Mouse (Mus musculus) gastrocnemius, postnatal 14 days (tissue): ENCODE results near the gene Hspa4. TPM values are rescaled to one million over a fixed set of nuclear protein-coding genes. Genes with fewer than 3 reads are reported as not detected.
"Not testable (repeated sequence)": the region's sequence is repeated elsewhere in the genome, so short reads cannot be mapped to it uniquely, and the experiment has no call there.

Experiments used
- DNase-seq: peaks from one replicate; pipeline ENCODE4 v3.0.0; 2021; ENCODE audit warnings: mixed read lengths
- intact Hi-C: fragments of 180-260 bp; cut with DNase I; formaldehyde crosslinking; loops from one replicate; pipeline ENCODE4 v1.15.1; 2025; ENCODE audit warnings: low total_unique reads
- long read RNA-seq, 2 experiments: library from polyadenylated mRNA; stranded (forward); transcript quantifications; one replicate each; pipeline ENCODE4 v2.0.0; 2021
- total RNA-seq, 2 experiments: library from RNA; stranded (reverse); gene quantifications; 2 replicates each; pipeline ENCODE4 v1.2.3; 2021

Hspa4 gene
- 100 to 1,000 TPM in 1 of 2 experiments, 10 to 100 TPM in 1; 94.8 to 113 TPM for total RNA-seq
- long read RNA-seq, experiment 1, full-length matches to known transcripts = 64 of 75 reads
- long read RNA-seq, experiment 1, partial matches to known transcripts = 5 of 75 reads
- long read RNA-seq, experiment 1, other reads (novel, unspliced or antisense) = 6 of 75 reads
- long read RNA-seq, experiment 2, full-length matches to known transcripts = 95 of 104 reads
- long read RNA-seq, experiment 2, partial matches to known transcripts = 3 of 104 reads
- long read RNA-seq, experiment 2, other reads (novel, unspliced or antisense) = 6 of 104 reads

DNA sequence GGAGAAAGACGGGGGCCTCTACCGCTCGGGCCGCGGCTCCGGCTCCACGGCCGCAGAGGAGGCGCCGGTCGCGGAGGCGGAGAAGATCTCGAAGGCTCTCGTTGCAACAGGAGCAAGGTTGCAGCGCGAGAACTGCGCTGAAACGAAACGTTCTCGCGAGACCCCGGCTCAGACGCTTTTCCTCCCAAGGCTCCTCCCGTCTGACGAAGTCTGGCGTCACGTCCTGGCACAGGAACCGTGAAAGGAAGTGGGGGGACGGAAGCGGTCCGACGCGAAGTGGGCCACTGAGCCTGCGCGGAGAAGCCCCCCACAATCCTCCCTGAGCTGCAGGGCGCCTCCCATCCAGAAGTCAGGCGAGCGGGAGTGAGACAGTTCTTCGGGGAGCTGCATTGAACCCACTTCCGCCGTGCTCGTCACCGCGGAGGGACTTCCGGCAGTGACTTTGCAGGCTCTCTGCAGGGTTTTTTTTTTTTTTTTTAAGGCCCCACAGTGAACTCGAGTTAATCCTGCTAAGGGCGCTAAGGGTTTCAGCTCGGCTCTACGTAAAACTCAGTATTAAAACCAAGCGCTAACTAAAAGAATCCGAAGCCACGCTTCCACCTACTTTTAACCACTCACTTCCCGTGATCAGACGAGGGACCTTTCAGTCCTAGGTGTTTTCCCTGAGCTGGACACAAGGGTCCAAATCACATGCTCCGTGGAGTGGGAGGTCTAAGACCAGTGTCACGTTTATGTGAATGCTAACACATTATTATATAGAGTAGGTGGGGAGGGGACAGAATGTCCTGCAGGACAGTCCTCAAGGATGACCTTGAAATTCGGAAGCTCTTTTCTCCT, at the start of gene Hspa4:
Hspa4 (minus strand) TSS at position 128 of the 837 bp plus-strand sequence.
- DNase-seq = peak; percentile 99
- intact Hi-C loops = no loop called here

- no peak for DNase-seq
- intact Hi-C loops = no loop called here
Observed at GRCm38 (mm10) chr11:53345738-53346137, 45.5 kb upstream of the Hspa4 start.

DNA sequence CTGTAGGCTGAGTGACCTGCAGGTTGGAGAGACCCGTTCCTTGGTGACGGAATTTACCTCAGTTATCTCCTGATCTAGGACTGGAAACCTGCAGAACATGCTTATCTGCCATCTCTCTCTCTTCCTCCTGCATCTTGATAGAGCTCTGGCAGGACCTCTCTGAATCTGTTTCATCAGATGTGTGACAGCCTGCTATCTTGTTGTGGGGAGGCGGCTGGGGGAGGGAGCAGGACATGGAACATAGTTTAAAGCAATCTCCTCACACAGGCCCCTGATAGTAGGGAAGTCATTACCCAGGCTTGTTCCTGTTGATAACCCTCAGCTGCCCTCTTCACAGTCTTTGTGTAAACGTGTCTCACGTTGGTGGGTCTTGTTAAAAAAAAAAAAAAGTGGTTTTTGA, 45.1 kb upstream of the Hspa4 start:
- intact Hi-C loops = no loop called here

DNA sequence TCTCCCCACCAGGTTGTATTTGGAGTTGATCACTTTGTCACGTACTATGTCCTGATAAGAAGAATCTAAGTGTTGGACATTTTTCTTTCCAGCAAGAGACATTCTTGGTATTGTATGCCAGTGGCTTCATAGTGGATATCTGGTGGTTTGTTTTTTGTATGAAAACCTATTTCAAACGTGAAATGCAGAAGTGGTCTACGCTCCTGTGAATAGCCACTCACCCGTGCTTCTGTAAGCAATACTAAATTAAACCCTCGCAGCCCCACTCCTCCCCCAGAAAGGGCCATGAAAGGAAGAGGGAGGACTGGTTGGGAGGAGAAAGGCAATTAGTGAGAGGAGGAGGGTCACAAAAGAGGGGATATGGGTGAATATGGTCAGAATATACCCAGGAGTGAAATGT, 42.5 kb upstream of the Hspa4 start:
- intact Hi-C loops = no loop called here
- no peak for DNase-seq

More for the DNA sequence above, 45.1 kb upstream of the Hspa4 start:
- DNase-seq = no peak

- intact Hi-C loops, DNase-seq: not testable (repeated sequence)
Observed at GRCm38 (mm10) chr11:53341019-53341418, 40.8 kb upstream of the Hspa4 start.

- intact Hi-C loops = no loop called here
Observed at GRCm38 (mm10) chr11:53337684-53338083, 37.4 kb upstream of the Hspa4 start.

GRCm38 (mm10) chr11:53336924-53337323, 36.7 kb upstream of the Hspa4 start:
- intact Hi-C loops = no loop called here

More at GRCm38 (mm10) chr11:53337684-53338083, 37.4 kb upstream of the Hspa4 start:
- no peak for DNase-seq

DNA sequence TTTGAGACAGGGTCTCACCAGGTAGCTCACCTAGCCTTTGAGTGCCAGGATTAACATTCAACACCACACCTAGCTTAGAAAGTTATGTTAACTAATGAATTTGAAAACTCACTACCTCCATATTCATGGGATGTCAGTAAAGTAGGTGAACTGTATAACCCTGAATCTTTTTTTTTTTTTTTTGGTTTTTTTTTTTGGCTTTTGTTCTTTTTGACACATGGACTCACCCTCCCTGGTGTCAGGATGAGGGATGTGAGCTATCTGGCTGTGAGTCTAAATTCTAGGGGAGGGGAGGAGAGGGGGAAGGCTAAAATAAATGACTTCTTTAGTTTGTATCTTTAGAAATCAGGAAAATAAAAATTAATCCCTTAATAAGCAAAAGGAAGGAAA, 35.9 kb upstream of the Hspa4 start:
- intact Hi-C loops = no loop called here
- DNase-seq = no peak

More at GRCm38 (mm10) chr11:53336924-53337323, 36.7 kb upstream of the Hspa4 start:
- no peak for DNase-seq

DNA sequence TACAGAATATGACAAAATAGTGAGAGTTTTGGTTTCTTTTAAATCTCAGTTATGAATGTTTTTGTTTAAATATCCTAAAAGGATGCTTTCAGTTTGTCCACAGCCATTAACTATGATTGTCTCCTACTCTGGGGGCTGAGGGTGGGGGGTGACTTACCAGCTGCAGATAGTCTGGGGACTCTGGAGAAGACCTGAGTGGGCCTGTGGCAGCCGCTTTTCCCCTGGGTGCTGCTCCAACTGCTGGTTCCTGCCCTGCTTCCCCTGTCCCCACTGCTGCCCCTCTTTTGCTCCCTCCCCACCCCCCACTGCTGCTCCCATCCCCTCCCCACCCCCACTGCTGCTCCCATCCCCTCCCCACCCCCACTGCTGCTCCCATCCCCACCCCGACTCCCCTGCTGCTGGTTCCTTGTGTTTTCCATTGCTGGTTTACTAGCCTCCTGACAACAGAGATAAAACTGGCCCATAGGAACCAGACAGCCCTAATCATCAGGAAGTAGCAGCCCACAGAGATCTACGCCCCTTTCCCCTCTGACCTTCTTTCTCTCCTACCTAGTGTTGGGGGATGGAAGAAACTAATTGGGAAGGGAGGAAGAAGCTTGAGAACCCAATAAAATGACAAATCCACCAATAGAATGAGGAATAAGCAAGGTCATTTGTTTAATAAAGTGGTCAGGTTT, 35.4 kb upstream of the Hspa4 start:
- DNase-seq = no peak
- intact Hi-C loops = no loop called here

- DNase-seq = no peak
- intact Hi-C loops = no loop called here
Observed at GRCm38 (mm10) chr11:53332076-53332680, 31.9 kb upstream of the Hspa4 start.

DNA sequence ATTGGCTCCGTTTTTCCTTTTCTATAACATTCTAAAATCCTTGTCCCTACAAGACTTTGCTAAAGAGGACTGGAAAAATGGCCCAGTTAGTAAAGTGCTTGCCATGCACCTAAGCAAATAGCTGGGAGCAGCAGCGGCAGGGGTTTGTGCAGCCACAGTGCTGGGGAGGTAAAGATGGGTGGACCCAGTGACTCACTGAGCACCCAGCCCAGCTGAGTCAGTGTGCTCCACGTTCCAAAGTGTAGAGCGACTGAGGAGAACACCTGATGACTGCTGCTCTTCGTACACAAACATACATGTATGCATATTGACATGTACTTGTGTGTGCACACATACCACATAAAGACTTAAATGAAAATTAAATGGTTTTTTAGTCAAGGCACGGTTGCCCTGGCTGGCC, 30.9 kb upstream of the Hspa4 start:
- DNase-seq = no peak

GRCm38 (mm10) chr11:53330325-53330724, 30.1 kb upstream of the Hspa4 start:
- intact Hi-C loops = no loop called here

More for the DNA sequence above, 30.9 kb upstream of the Hspa4 start:
- intact Hi-C loops = no loop called here

DNA sequence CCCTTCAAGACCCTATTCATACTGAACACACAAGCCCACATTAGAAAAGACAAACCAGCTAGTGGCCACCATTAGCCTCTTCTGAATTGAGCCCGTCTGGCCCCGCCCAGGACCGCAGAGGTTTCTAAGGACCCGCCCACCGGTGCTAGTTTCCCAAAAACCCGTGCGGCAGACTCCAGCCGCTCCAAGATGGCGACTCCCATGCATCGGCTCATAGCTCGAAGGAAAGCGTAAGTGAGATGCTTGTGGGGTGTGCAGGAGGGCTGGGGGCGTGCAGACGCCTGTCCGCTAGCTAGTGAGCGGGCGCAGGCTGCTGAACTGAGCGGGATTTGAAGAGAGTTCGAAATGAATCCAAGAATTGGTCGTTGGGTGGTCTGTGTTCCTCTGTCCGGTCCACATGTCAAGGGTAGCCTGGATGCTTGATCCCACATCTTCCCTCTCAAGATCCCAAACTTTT, 24.3 kb upstream of the Hspa4 start, which contains the start of gene Zcchc10:
Zcchc10 (plus strand) TSS at position 168 of the 457 bp plus-strand sequence.
- intact Hi-C loops = no loop called here
- DNase-seq = peak; percentile 90

More at GRCm38 (mm10) chr11:53330325-53330724, 30.1 kb upstream of the Hspa4 start:
- DNase-seq = no peak

DNA sequence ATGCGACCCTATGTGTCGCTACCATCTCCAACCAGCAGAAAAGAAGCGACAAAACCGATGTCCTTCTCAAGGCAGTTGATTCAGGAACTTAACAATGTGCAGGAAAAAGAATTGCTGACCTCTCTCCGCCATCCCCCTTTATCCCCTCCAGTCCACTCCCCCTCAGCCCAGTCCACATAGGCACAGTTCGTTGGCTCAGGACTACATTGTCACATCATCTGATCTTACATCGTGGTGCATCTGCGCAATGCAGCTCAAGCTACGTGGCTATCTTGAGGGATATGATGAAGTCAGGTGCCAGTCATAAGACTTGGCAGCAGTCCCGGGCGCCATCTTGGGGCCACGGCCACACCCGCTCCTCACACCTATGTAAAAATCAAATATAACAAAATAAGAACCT, 19.6 kb upstream of the Hspa4 start:
- intact Hi-C loops, DNase-seq: not testable (repeated sequence)

DNA sequence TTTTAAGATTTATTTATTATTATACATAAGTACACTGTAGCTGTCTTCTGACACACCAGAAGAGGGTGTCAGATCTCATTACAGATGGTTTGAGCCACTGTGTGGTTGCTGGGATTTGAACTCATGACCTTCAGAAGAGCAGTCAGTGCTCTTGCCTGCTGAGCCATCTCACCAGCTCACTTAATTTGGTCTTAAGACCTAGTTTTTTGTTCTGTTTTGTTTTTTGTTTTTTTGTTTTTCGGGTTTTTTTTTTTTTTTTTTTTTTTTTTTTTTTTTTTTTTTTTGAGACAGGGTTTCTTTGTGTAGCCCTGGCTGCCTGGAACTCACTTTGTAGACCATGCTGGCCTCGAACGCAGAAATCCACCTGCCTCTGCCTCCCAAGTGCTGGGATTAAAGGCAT, 18.3 kb upstream of the Hspa4 start:
- intact Hi-C loops, DNase-seq: not testable (repeated sequence)

DNA sequence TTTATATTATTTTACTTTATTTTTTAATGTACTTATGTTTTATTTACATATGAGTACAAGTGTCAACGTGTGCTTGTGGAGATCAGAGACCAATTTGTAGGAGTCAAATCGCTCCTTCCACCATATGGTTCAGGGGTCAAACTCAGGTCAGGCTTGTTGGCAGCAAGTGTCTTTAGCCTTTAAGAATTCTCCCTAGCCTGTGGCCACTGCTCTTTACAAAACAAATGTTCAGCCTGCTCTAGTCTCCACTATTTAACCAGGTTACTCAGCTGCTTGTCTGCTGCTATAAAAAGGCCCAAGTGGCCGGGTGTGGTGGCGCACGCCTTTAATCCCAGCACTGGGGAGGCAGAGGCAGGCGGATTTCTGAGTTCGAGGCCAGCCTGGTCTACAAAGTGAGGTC, 17.8 kb upstream of the Hspa4 start:
- DNase-seq = no peak
- intact Hi-C loops = no loop called here

- no peak for DNase-seq
- intact Hi-C loops = no loop called here
Observed at GRCm38 (mm10) chr11:53316996-53317395, 16.7 kb upstream of the Hspa4 start.

- DNase-seq = peak; percentile 7
- intact Hi-C loops = no loop called here
Observed at GRCm38 (mm10) chr11:53314770-53315173, 14.5 kb upstream of the Hspa4 start.

DNA sequence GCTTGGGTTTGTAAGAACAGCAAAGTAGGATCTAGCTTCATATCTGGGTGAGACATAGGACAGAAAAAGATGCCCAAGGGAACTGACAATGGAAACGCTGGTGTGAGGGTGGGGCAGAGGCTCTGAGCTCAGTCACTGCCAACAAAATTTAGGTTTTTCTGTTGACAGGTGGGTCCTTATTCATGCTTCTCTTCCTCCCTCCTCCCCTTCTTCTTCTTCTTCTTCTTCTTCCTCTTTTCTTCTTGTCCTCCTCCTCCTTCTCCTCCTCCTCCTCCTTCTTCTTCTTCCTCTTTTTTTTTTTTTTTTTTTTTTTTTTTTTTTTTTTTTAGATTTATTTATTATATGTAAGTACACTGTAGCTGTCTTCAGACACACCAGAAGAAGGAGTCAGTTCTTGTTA, 12.6 kb upstream of the Hspa4 start:
- intact Hi-C loops, DNase-seq: not testable (repeated sequence)
